Mouse (Mus musculus) thymus, adult 2 months (tissue): Measurements from ENCODE around the gene H2-Aa.

ENCODE experiments used
- CTCF ChIP-seq: fragments of 200-500 bp; IDR thresholded peaks from 2 replicates; pipeline ENCODE4 v1.5.1; 2012; ENCODE audit warnings: mild to moderate bottlenecking, control low read depth, low read length, moderate library complexity, borderline replicate concordance; ENCODE audit not compliant: control insufficient read depth, poor library complexity, insufficient read depth; ENCODE audit errors: extremely low read depth
- POLR2A ChIP-seq: fragments of 200-500 bp; IDR thresholded peaks from 2 replicates; pipeline ENCODE4 v1.6.1; 2012; ENCODE audit warnings: mild to moderate bottlenecking, low read length, control low read depth, moderate library complexity; ENCODE audit not compliant: control insufficient read depth, poor library complexity, insufficient read depth; ENCODE audit errors: extremely low read depth

- TF ChIP-seq CTCF (no peak), POLR2A (no peak)
Observed at GRCm38 (mm10) chr17:34240366-34240765, 47.3 kb downstream of the H2-Aa start.
